Mouse (Mus musculus): ENCODE measurements around the gene Svs6. TPM values are rescaled to one million over a fixed set of nuclear protein-coding genes. Genes with fewer than 3 reads are reported as not detected.

The Svs6 gene
- polyA plus RNA-seq, 1 experiment from 2014 or later = not detected

Small RNA genes within 50 kb of the gene (microRNA-seq; reads per million reads assigned to microRNA genes)
- not detected for gene Mir7678 (ENCODE audit: borderline number of aligned reads)

Other genes starting within 250 kb of the Svs6 start
- gene Stk4, start 246.4 kb upstream of the Svs6 start, polyA plus RNA-seq (2014; fragmentation: Nextera tagmentation; extraction: Ambion mirVana) = 22.3 and 24.4 TPM in 2 replicates
- gene Tomm34, start 245.6 kb upstream of the Svs6 start, polyA plus RNA-seq (2014; fragmentation: Nextera tagmentation; extraction: Ambion mirVana) = 53.4 and 55.8 TPM in 2 replicates
- 0.85 and 1.2 TPM in 2 replicates for gene Kcns1, start 145.6 kb upstream of the Svs6 start, polyA plus RNA-seq (2014; fragmentation: Nextera tagmentation; extraction: Ambion mirVana)
- 0.48 and 0.96 TPM in 2 replicates for gene Wfdc5, start 134.0 kb upstream of the Svs6 start, polyA plus RNA-seq (2014; fragmentation: Nextera tagmentation; extraction: Ambion mirVana)
- 0.28 TPM in 1 of 2 replicates, not detected in the other for gene Wfdc12, start 126.1 kb upstream of the Svs6 start, polyA plus RNA-seq (2014; fragmentation: Nextera tagmentation; extraction: Ambion mirVana)
- gene Wfdc15a, start 116.6 kb upstream of the Svs6 start, polyA plus RNA-seq (2014; fragmentation: Nextera tagmentation; extraction: Ambion mirVana) = not detected in 2 replicates
- gene Wfdc15b, start 95.1 kb upstream of the Svs6 start, polyA plus RNA-seq (2014; fragmentation: Nextera tagmentation; extraction: Ambion mirVana) = 0.39 TPM in 1 of 2 replicates, not detected in the other
- gene Svs2, start 78.3 kb upstream of the Svs6 start, polyA plus RNA-seq (2014; fragmentation: Nextera tagmentation; extraction: Ambion mirVana) = not detected in 2 replicates
- gene Svs3b, start 60.1 kb upstream of the Svs6 start, polyA plus RNA-seq (2014; fragmentation: Nextera tagmentation; extraction: Ambion mirVana) = not detected in 2 replicates
- not detected in 2 replicates for gene Svs4, start 38.3 kb upstream of the Svs6 start, polyA plus RNA-seq (2014; fragmentation: Nextera tagmentation; extraction: Ambion mirVana)
- gene Svs3a, start 27.5 kb upstream of the Svs6 start, polyA plus RNA-seq (2014; fragmentation: Nextera tagmentation; extraction: Ambion mirVana) = not detected in 2 replicates
- not detected in 2 replicates for gene Svs5, start 16.0 kb downstream of the Svs6 start, polyA plus RNA-seq (2014; fragmentation: Nextera tagmentation; extraction: Ambion mirVana)
- gene Slpi, start 72.3 kb downstream of the Svs6 start, polyA plus RNA-seq (2014; fragmentation: Nextera tagmentation; extraction: Ambion mirVana) = 1.3 and 2.1 TPM in 2 replicates
- gene Rbpjl, start 86.4 kb downstream of the Svs6 start, polyA plus RNA-seq (2014; fragmentation: Nextera tagmentation; extraction: Ambion mirVana) = 0.42 and 0.52 TPM in 2 replicates
- gene Matn4, start 88.4 kb downstream of the Svs6 start, polyA plus RNA-seq (2014; fragmentation: Nextera tagmentation; extraction: Ambion mirVana) = 15.6 and 20.6 TPM in 2 replicates
- gene Sdc4, start 127.1 kb downstream of the Svs6 start, polyA plus RNA-seq (2014; fragmentation: Nextera tagmentation; extraction: Ambion mirVana) = 57.1 and 58.4 TPM in 2 replicates
- 63.3 and 68.3 TPM in 2 replicates for gene Sys1, start 140.2 kb downstream of the Svs6 start, polyA plus RNA-seq (2014; fragmentation: Nextera tagmentation; extraction: Ambion mirVana)
- 12.5 and 14.7 TPM in 2 replicates for gene Gm20458, start 144.2 kb downstream of the Svs6 start, polyA plus RNA-seq (2014; fragmentation: Nextera tagmentation; extraction: Ambion mirVana)
- not detected in 2 replicates for gene Trp53tg5, start 157.0 kb downstream of the Svs6 start, polyA plus RNA-seq (2014; fragmentation: Nextera tagmentation; extraction: Ambion mirVana)
- 4.1 and 10.5 TPM in 2 replicates for gene Dbndd2, start 169.4 kb downstream of the Svs6 start, polyA plus RNA-seq (2014; fragmentation: Nextera tagmentation; extraction: Ambion mirVana)
- gene Pigt, start 180.8 kb downstream of the Svs6 start, polyA plus RNA-seq (2014; fragmentation: Nextera tagmentation; extraction: Ambion mirVana) = 72.9 and 76.9 TPM in 2 replicates
- 53.7 and 62.4 TPM in 2 replicates for gene Wfdc2, start 245.7 kb downstream of the Svs6 start, polyA plus RNA-seq (2014; fragmentation: Nextera tagmentation; extraction: Ambion mirVana)

Measured in embryonic facial prominence, embryonic 14.5 days (tissue).